ENCODE assay signal across 8 mouse cellular contexts in the genomic region with DNA sequence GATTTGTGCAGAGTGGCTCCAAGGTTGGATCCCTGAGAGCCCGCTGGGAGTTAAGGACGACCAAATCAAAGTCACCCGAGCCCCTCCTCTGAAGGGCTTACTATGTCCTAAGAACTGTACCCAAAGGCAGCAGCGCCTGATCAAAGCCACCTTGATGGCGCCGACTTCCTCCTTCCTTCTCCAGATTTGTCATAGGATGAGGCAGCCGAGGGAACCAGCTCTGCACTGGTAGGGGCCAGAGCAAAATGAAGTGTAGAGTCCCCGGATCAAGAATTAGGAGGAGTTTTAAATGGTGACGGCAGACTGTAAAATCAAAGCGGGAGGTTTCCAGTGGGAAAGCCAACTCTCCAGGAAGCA. TPM values are rescaled to one million over a fixed set of nuclear protein-coding genes. Genes with fewer than 3 reads are reported as not detected.
DNase-seq lines count a peak whose midpoint lies in the region; ATAC-seq and TF ChIP-seq lines count a peak whose summit lies in the region.

No protein-coding gene starts in this region.

- no peak for TF ChIP-seq CTCF in gastrocnemius, adult 2 months (IDR thresholded peaks at IDR 0.05)
- no peak for TF ChIP-seq CTCF in lung, postnatal 0 days (IDR thresholded peaks at IDR 0.05)

- WGBS in lung, postnatal 0 days = 18% methylated on average over 10 of the region's 10 CpGs
- WGBS in limb, embryonic 11.5 days = 6% methylated on average over 10 of the region's 10 CpGs
- WGBS in stomach, embryonic 15.5 days = 31% methylated on average over 10 of the region's 10 CpGs

- no peaks in the 10 kb centered on the region for H3K27me3 ChIP-seq in lung, postnatal 0 days (replicated peaks; ENCODE audit: insufficient read depth, low read length)
- H3K27me3 ChIP-seq in limb, embryonic 11.5 days (ENCODE audit: control insufficient read depth, insufficient read depth, low read length) = no peaks in the 10 kb centered on the region
- H3K27me3 ChIP-seq in stomach, embryonic 15.5 days (replicated peaks) = no peaks in the 10 kb centered on the region

- no peaks in the 10 kb centered on the region for H3K36me3 ChIP-seq in lung, postnatal 0 days (ENCODE audit: insufficient read depth, low read length)
- no peaks in the 10 kb centered on the region for H3K36me3 ChIP-seq in limb, embryonic 11.5 days (ENCODE audit: control insufficient read depth, insufficient read depth, low read length)
- H3K36me3 ChIP-seq in stomach, embryonic 15.5 days = no peaks in the 10 kb centered on the region

- intact Hi-C loops in gastrocnemius, adult 2 months (cut with DNase I) = no loop called here
- intact Hi-C loops in gastrocnemius, postnatal 14 days (cut with DNase I; ENCODE audit: low total_unique reads) = no loop called here

- peak overlapping the region; percentile 64 for H3K27ac ChIP-seq in gastrocnemius, adult 2 months
- H3K27ac ChIP-seq in lung, postnatal 0 days (ENCODE audit: low read length) = no peak overlapping the region
- H3K27ac ChIP-seq in limb, embryonic 11.5 days (replicated peaks; ENCODE audit: low read depth, low read length) = no peak overlapping the region
- no peak overlapping the region for H3K27ac ChIP-seq in stomach, embryonic 15.5 days

- H3K4me3 ChIP-seq in gastrocnemius, adult 2 months = peak overlapping the region; percentile 64
- H3K4me3 ChIP-seq in lung, postnatal 0 days (ENCODE audit: low read depth, low read length) = peak overlapping the region; percentile 29
- H3K4me3 ChIP-seq in limb, embryonic 11.5 days (ENCODE audit: low read depth, low read length) = peak overlapping the region; percentile 8; the same call in 1 of the 2 replicates
- H3K4me3 ChIP-seq in stomach, embryonic 15.5 days (replicated peaks) = peak overlapping the region; percentile 22

- peak; percentile 20 for DNase-seq in gastrocnemius, adult 2 months
- no peak for DNase-seq in gastrocnemius, postnatal 14 days
- DNase-seq in lung, postnatal 0 days (ENCODE audit: low spot score) = peak; percentile 45
- DNase-seq in lung, adult 18-20 months = no peak
- peak; percentile 50 for DNase-seq in limb, embryonic 11.5 days (ENCODE audit: low spot score)
- no peak for DNase-seq in adipocyte (ENCODE audit: low spot score)
- DNase-seq in cerebellum, postnatal 25 days = no peak

- ATAC-seq in lung, postnatal 0 days = peak; percentile 65; the same call in 1 of the 2 replicates
- ATAC-seq in limb, embryonic 11.5 days (ENCODE audit: insufficient number of reproducible peaks, low FRiP score, low TSS enrichment, low read depth) = peak; percentile 44; the same call in 1 of the 2 replicates
- ATAC-seq in stomach, embryonic 15.5 days (ENCODE audit: insufficient read depth, low FRiP score, low read depth) = no peak

- no peaks in the 10 kb centered on the region for H3K4me1 ChIP-seq in lung, postnatal 0 days (ENCODE audit: insufficient read depth, low read depth, low read length)
- 0 out of 2 replicates have a peak, but pooled peaks cover 14% of the 10 kb centered on the region for H3K4me1 ChIP-seq in limb, embryonic 11.5 days (ENCODE audit: control insufficient read depth, insufficient read depth, low read length)
- H3K4me1 ChIP-seq in stomach, embryonic 15.5 days = 0 out of 2 replicates have a peak, but pooled peaks cover 3% of the 10 kb centered on the region

- peaks cover 6% of the 10 kb centered on the region; the same call in 1 of the 2 replicates for H3K9me3 ChIP-seq in lung, postnatal 0 days (ENCODE audit: low read length)
- H3K9me3 ChIP-seq in limb, embryonic 11.5 days (ENCODE audit: control insufficient read depth, low read length) = peaks cover 5% of the 10 kb centered on the region; the same call in 1 of the 2 replicates
- H3K9me3 ChIP-seq in stomach, embryonic 15.5 days = no peaks in the 10 kb centered on the region

- no peak for TF ChIP-seq EP300 in lung, postnatal 0 days (IDR thresholded peaks at IDR 0.05)

- H3K9ac ChIP-seq in lung, postnatal 0 days (replicated peaks; ENCODE audit: low read depth) = no peak overlapping the region
- peak overlapping the region; percentile 18; the same call in 1 of the 2 replicates for H3K9ac ChIP-seq in limb, embryonic 11.5 days (ENCODE audit: low read length)
- no peak overlapping the region for H3K9ac ChIP-seq in stomach, embryonic 15.5 days

- peak overlapping the region; percentile 54 for H3K4me2 ChIP-seq in lung, postnatal 0 days (replicated peaks; ENCODE audit: low read depth, low read length)
- H3K4me2 ChIP-seq in limb, embryonic 11.5 days (ENCODE audit: low read depth, severe bottlenecking) = peak overlapping the region; percentile 34; the same call in 1 of the 2 replicates
- peak overlapping the region; percentile 51 for H3K4me2 ChIP-seq in stomach, embryonic 15.5 days

RNA-seq across cellular contexts. Expression of a gene that starts 10.6 kb away (rescaled TPM):
- total RNA-seq in gastrocnemius, adult 2 months (2021) = 10 to 100 TPM in 1 of 2 experiments, 1 to 10 TPM in 1; 8.9 to 12.4 TPM
- 10 to 100 TPM in 1 of 2 experiments, 1 to 10 TPM in 1; 9.7 to 10.9 TPM for total RNA-seq in gastrocnemius, postnatal 14 days (2021)
- polyA plus RNA-seq in lung, postnatal 0 days (2015; fragmentation: Nextera tagmentation; extraction: Ambion mirVana) = 13.8 and 14.8 TPM in 2 replicates
- polyA plus RNA-seq in limb, embryonic 11.5 days (2014; fragmentation: Nextera tagmentation; extraction: Ambion mirVana) = 5.7 and 6.0 TPM in 2 replicates
- 6.8 and 7.9 TPM in 2 replicates for polyA plus RNA-seq in stomach, embryonic 15.5 days (2015; fragmentation: Nextera tagmentation; extraction: Ambion mirVana)

Comparison
In these comparisons a context has a peak if more than half of its experiments do, and no peak if none do; other contexts are left out.
1. DNase-seq: peak in gastrocnemius, adult 2 months (single experiment), lung, postnatal 0 days (single experiment) and limb, embryonic 11.5 days (single experiment); none in gastrocnemius, postnatal 14 days (single experiment), lung, adult 18-20 months (0 of 2), adipocyte (single experiment) and cerebellum, postnatal 25 days (0 of 2).
2. H3K4me3 ChIP-seq: peak in every context shown above with its lines; median percentile 64 in gastrocnemius, adult 2 months; 29 in lung, postnatal 0 days; 22 in stomach, embryonic 15.5 days; 8 in limb, embryonic 11.5 days.
3. Peak in every context shown above with its lines, with median percentiles within 50 percentile points of each other: H3K4me2 ChIP-seq.